Mouse (Mus musculus) spleen, postnatal 4 days (tissue): ENCODE data around the gene Rassf8.
A peak's percentile ranks its signal among the peaks of the same experiment; 100 is the strongest.

ENCODE experiments used
- DNase-seq, 2 experiments: peaks; one replicate each; pipeline ENCODE4 v3.0.0; 2022; ENCODE audit warnings: low spot score in 2 of 2

Gene Rassf8

GRCm38 (mm10) chr6:145823103-145823502 is 76.6 kb downstream of the Rassf8 start:
- no peak for DNase-seq

DNA sequence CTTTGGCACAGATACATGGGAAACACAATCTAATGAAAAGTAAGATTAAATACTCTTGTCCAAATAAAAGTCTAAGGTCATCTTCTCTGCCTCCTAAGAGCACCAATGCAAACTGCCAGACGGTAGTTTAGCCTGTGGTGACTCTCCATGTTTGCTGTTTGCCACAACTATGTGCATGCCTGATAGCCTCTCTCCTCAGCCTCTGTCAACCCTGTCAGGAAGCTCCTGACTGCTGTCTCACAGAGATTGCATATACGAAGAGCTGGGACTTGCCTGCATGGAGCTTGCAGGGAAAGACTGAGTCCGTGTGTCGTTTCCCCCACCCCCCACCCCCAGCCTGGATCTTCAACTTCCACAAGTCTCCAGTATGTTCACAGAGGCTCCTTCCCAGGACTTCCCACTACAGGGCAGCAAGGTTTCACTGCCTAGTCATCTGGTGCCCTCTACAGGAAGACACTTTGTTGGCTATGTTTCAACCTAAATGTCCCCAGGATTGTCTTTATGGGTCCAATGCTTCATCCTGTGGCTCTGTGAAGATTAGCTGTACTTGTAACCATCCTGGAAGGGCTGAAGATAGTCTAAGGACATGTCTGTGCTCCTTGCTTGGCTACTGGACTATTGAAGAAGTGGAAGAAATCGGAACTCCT is 77.2 kb downstream of the Rassf8 start:
- no peak for DNase-seq

DNA sequence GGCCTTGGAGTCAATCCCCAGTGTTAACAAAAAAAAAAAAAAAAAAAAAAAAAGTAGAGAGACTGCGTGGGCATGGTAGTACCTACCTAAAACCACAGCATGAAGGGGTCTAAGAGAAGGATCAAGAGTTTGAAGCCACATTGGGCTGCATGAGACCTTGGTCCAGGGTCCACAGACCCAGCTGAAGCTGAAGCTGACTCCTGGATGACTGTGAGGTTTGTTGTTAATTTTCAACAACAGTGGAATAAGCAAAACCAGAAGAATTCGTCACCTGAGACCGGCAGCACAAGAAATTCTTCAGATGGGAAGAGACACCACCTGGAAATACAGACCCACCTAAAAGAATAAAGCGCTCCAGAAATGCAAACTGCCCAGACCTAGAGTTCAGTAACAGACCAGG is 79.8 kb downstream of the Rassf8 start:
- DNase-seq, result no peak

GRCm38 (mm10) chr6:145829062-145829835 is 82.7 kb downstream of the Rassf8 start:
- DNase-seq, result no peak

GRCm38 (mm10) chr6:145830117-145830516 is 83.6 kb downstream of the Rassf8 start:
- DNase-seq, result peak; percentile 58 to 81

DNA sequence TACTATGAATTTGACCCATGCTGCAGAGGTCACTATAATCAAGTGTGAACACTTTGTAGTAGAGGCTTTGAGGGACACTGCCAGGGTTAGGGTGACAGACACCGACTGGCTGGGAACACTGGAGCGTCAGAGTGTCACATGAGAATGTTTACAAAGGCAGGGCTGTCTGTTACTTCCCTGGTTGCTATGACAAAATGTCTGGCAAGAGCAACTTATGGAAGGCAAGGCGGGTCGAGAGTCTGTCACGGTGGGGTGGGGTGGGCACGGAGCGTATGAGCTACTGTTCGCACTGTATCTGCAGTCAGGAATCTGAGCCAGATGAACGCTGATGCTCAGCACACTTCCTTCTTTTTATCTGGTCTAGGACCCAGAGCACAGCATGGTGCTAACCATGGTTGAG is 84.1 kb downstream of the Rassf8 start:
- no peak for DNase-seq

DNA sequence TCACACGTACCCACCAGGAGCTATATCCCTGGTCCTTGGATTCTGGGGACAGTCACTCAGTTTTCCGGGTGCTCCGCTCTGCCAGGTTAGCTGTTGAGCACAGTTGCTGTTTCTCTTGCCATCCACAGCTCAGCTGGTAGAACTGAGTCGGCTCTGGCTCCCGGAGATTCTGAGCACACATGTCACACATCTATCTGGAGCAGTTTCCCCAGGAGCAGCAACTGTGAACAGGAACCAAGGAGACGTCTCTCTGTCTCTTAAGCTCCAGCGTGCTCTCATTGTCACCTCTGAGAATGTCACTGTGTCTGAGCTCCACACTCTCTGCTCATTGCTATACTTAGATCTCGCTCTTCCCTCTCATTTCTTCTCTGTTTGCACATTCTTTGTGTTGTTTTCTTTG is 86.4 kb downstream of the Rassf8 start:
- no peak for DNase-seq

DNA sequence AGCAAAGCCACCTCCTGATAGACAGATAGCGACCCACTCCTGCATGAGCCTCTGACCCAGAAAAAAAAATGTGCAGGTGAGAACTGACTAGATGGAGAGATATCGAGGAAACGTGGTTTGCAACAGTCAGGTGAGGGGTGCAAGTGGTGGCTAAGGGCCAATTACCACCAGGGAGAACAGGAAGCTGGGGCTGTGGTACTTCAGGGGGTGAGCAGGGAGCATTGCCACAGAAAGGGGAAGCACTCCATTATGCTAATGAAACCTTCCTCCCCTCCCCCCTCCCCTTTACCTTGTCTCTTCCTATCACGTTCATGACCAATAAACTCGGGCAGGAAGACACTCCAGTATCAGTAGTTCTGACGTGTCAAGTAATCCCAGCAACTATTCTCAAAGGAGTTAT is 88.8 kb downstream of the Rassf8 start:
- DNase-seq, result no peak

- DNase-seq, result peak; percentile 33 to 65
These were observed 99.1 kb downstream of the Rassf8 start for GRCm38 (mm10) chr6:145845611-145846010.

GRCm38 (mm10) chr6:145846076-145846475 is 99.5 kb downstream of the Rassf8 start:
- DNase-seq, result peak in 1 of 2 experiments; percentile 58

DNA sequence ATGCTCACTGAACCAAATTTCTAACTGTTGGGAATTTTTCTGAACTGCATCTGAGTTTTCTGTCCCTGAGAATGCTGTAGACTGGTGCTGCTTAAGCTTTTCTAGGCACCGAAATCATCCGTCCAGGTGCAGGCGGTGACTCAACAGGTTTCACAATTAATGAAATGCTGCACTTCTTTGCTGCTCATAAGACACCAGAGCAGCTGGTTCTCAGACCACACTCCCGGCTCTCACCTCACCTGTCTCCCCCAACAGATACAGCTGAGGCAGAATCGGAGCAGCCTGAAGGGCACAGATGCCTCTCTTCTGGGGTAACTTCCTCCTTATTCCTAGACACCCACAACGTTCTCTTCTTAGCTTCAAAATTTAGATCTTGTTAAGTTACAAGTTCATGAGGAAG is 100.4 kb downstream of the Rassf8 start:
- no peak for DNase-seq

- no peak for DNase-seq
These were observed 101.1 kb downstream of the Rassf8 start for GRCm38 (mm10) chr6:145847661-145848060.

GRCm38 (mm10) chr6:145850789-145851188 is 104.2 kb downstream of the Rassf8 start:
- no peak for DNase-seq

DNA sequence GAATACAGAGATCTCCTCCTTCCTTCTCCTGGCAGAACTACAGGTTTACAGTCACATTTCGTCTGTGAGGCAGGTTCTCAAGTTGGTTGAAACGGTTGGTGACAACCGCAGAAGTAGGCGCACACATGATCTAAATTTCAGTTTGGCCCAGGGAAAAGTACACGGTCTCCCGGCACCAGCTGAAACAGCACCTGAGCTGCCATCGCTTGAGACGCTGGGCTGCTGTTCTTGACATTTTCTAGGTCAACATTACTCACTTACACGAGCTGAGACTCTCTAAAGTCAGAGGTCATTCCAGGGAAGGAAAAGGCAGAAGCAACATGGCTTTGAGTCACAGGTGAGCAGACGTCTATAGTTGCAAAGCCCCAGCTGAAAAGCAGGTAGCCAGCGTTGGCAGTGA is 105.4 kb downstream of the Rassf8 start:
- no peak for DNase-seq

DNA sequence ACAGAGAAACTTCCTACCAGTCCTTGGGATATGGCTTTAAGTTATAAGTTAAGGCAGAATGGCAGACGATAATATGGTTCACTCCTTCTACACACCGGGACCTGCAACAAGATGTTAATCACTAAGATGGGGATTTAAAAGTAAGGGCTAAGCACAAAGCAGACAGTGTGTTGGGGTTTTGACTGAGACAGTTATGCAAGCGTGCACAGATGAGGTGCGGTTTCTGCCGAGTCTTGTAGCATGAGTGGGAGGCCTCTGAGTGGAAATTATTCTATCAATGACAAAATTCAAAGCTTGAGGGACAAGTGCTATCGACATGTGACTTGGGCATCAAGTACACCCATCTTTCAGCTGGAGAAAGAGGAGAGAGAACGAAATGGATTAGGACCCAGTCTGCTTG is 106.2 kb downstream of the Rassf8 start:
- DNase-seq, result no peak

DNA sequence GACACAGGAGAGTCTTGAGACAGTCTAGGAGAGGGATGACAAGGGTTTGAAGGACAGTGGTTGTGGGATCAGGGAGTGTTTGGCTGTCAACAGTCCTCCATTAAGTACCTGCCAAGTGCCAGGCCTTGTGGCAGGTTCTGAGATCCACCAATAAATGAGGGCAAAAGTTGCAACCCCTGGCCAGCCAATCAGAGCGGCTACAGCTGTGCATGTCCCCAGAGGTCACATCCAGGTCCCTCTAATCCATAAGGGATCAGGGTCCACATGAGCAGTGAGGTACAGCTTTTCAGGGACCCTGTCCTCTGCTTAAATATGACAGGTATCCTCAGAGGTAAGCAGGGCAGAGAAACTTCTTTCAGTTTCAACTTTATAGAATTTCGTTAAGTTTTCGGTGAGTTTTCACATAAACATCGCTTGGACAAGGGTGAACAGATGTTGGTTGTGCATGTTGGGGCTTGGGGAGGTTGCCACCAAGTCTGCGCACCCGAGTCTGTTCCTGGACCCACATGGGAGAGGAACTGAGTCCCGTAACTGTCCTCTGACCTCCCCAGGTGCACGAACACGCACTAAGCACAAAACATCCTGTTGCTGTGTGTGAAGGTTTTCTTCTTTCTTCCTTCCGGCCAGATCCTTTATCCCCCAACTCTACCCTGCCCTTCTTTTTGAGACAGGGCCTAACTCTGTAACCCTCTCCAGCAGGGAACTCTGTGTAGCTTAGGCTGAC is 107.0 kb downstream of the Rassf8 start:
- no peak for DNase-seq

DNA sequence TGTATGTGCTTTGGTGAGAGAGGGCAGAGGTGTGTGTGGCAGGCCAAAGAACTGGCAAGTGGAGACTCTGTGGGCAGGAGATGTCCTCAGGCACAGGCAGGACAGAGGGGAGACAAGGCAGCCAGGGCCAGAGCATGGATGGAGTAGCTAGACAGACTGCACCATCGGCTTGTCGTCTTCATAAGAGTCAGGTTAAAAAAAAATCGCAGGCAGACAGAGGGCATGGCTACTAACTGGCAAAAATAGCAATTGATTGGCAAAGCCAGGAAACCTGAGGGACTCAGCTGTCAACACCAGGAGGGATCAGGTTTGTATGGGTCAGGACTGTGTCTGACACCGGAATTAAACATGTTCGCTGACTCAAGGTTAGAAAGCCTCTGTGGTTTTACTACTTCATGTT is 108.2 kb downstream of the Rassf8 start:
- no peak for DNase-seq

DNA sequence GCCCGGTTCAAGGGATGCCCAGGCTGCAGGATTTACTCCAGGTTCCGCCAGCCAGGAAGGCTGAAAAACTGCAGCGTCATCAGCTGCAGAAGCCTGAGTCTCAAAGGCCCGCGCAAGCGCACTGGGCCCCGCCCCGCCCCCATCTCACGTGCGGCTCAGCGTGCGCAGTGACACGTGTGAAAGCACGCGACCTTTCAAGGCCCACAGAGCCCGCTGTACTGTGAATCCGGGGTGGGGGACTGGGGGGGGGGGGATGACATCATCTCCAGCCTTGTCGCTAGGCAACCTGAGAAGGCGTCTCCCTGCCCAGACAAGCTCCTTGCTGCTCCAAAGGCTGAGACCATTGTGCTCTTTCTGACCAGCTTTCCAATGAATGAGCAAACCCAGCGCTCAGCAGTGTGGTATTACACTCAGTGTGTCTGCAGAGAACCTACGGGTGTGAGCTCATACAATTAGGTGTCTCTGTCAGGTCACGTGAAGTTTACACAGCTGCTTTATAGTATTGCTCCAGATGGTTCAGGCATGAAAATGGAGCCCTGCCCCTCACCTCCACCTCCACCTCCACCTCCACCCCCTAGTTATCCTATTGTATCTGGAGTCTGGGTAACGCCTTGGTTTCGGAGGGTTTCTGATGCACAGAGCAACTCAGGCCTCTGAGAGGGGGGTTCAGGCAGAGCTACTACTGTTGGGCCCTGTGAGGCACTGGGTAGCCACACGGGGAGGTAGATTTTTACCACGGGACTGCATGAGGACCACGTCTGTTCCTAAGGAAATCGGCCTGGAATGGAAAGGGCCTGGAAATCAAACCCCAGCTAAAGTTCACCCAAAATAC is 109.4 kb downstream of the Rassf8 start:
- DNase-seq, result peak; percentile 75 to 88

GRCm38 (mm10) chr6:145857428-145857827 is 110.9 kb downstream of the Rassf8 start:
- DNase-seq, result no peak

- DNase-seq, result no peak
These were observed 111.9 kb downstream of the Rassf8 start for GRCm38 (mm10) chr6:145858414-145858813.

DNA sequence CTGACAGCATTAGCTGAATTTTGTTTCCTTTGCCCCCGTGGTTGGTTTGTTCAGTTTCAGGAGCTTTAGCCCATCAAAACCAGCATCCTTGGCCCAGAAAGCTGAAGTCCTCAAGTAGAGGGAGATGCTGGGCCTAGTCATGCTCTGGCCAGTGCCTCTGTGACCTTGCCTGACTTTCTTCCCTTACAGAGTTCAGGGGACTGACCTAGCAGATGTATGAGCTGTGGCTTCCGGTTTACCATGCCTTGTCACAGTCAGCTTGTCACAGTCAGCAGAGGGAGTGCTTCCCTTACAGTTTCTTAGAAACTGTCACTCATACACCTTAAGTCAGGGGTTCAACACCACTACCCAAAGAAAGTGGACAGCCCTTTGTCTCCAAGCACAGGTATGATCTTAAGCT is 113.8 kb downstream of the Rassf8 start:
- DNase-seq, result peak in 1 of 2 experiments; percentile 24
